Mouse (Mus musculus) myocyte (in vitro differentiated cells): ENCODE results near the gene Fgr.

Experiments used
- CEBPB ChIP-seq: IDR thresholded peaks from 2 replicates; pipeline ENCODE4 v1.6.1; 2011; ENCODE audit warnings: mild to moderate bottlenecking, moderate library complexity; ENCODE audit not compliant: poor library complexity, insufficient read depth, severe bottlenecking
- E2F4 ChIP-seq: IDR thresholded peaks from one replicate; pipeline ENCODE4 v1.6.1; 2011; ENCODE audit warnings: mild to moderate bottlenecking, control low read depth, moderate library complexity; ENCODE audit not compliant: insufficient read depth
- MAX ChIP-seq: IDR thresholded peaks from one replicate; pipeline ENCODE4 v1.6.1; 2011; ENCODE audit warnings: low read depth, mild to moderate bottlenecking, control low read depth
- MYOD1 ChIP-seq, 3 experiments: IDR thresholded peaks; one replicate each; pipeline ENCODE4 v1.6.1; 2011; ENCODE audit warnings: control low read depth in 2 of 3, low read depth in 2 of 3, mild to moderate bottlenecking in 2 of 3, moderate library complexity in 1 of 3; ENCODE audit not compliant: insufficient read length in 2 of 3, control insufficient read depth in 1 of 3
- MYOG ChIP-seq, 3 experiments: IDR thresholded peaks; one replicate each; pipeline ENCODE4 v1.6.1; 2011; ENCODE audit warnings: control low read depth in 2 of 3, low read depth in 2 of 3, mild to moderate bottlenecking in 2 of 3; ENCODE audit not compliant: insufficient read length in 2 of 3, control insufficient read depth in 1 of 3, insufficient read depth in 1 of 3
- POLR2A ChIP-seq: IDR thresholded peaks from one replicate; pipeline ENCODE4 v1.6.1; 2011; ENCODE audit warnings: low read depth, mild to moderate bottlenecking, control low read depth, moderate library complexity; ENCODE audit not compliant: insufficient read length
- POLR2AphosphoS2 ChIP-seq: IDR thresholded peaks from one replicate; pipeline ENCODE4 v1.6.1; 2011; ENCODE audit warnings: low read depth, control low read depth; ENCODE audit not compliant: insufficient read length
- TCF12 ChIP-seq: IDR thresholded peaks from one replicate; pipeline ENCODE4 v1.6.1; 2011; ENCODE audit warnings: mild to moderate bottlenecking, control low read depth; ENCODE audit not compliant: poor library complexity, insufficient read depth, severe bottlenecking
- TCF3 ChIP-seq: IDR thresholded peaks from one replicate; pipeline ENCODE4 v1.6.1; 2011; ENCODE audit warnings: low read depth, control low read depth; ENCODE audit not compliant: insufficient read length
- USF1 ChIP-seq: IDR thresholded peaks from one replicate; pipeline ENCODE4 v1.6.1; 2011; ENCODE audit warnings: low read depth, mild to moderate bottlenecking, control low read depth, moderate library complexity

- TF ChIP-seq POLR2A: no peak
- TF ChIP-seq TCF12: no peak
- no peak for TF ChIP-seq E2F4
- no peak for TF ChIP-seq POLR2AphosphoS2
- TF ChIP-seq MYOG (IDR thresholded peaks at IDR 0.05; ENCODE audit: control insufficient read depth in 1 of 3, insufficient read depth in 1 of 3, insufficient read length in 2 of 3, low read depth in 2 of 3): no peak
- TF ChIP-seq USF1: no peak
- TF ChIP-seq CEBPB: no peak
- no peak for TF ChIP-seq TCF3
- no peak for TF ChIP-seq MYOD1 (IDR thresholded peaks at IDR 0.05; ENCODE audit: control insufficient read depth in 1 of 3, insufficient read length in 2 of 3, low read depth in 2 of 3)
- TF ChIP-seq MAX: no peak
Observed at GRCm38 (mm10) chr4:133015710-133016651, 42.1 kb downstream of the Fgr start.
